Mouse (Mus musculus) T-cell, adult 2 months (primary cell): Measurements from ENCODE around the gene Il25.
"Not testable (repeated sequence)": the region's sequence is repeated elsewhere in the genome, so short reads cannot be mapped to it uniquely, and the experiment has no call there.

Experiments used
- DNase-seq: peaks from one replicate; pipeline ENCODE4 v3.0.0; 2022; ENCODE audit warnings: low spot score

Il25 gene

GRCm38 (mm10) chr14:54954474-54954873 lies 22.0 kb downstream of the Il25 start:
- DNase-seq: no peak

DNA sequence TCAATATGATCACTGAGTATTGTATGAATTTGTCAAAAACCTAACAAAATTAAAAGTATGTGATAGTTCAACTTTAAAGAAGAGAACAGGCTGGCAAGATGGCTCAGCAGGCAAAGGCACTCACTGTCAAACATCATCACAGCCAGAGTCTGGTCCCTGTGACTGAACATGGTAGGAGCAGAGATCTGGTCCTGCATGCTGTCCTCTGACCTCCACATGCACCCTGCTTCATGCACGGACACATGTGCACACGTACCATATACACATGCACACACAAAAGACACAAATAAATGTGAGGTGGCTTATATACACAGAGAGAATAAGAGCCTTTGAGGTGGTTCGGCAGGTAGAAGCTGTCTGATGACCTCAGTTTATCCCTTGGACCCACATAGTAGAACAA lies 23.0 kb downstream of the Il25 start:
- no peak for DNase-seq

GRCm38 (mm10) chr14:54956533-54956932 lies 24.0 kb downstream of the Il25 start:
- DNase-seq: no peak

- DNase-seq: no peak
These were observed 26.0 kb downstream of the Il25 start for GRCm38 (mm10) chr14:54958503-54958902.

GRCm38 (mm10) chr14:54959197-54959596 lies 26.7 kb downstream of the Il25 start:
- DNase-seq: no peak

- not testable (repeated sequence) for DNase-seq
These were observed 27.5 kb downstream of the Il25 start for GRCm38 (mm10) chr14:54959853-54960613.

- no peak for DNase-seq
These were observed 28.3 kb downstream of the Il25 start for GRCm38 (mm10) chr14:54960769-54961168.

- no peak for DNase-seq
These were observed 29.0 kb downstream of the Il25 start for GRCm38 (mm10) chr14:54961487-54961886.

- no peak for DNase-seq
These were observed 30.2 kb downstream of the Il25 start for GRCm38 (mm10) chr14:54962714-54963113.

DNA sequence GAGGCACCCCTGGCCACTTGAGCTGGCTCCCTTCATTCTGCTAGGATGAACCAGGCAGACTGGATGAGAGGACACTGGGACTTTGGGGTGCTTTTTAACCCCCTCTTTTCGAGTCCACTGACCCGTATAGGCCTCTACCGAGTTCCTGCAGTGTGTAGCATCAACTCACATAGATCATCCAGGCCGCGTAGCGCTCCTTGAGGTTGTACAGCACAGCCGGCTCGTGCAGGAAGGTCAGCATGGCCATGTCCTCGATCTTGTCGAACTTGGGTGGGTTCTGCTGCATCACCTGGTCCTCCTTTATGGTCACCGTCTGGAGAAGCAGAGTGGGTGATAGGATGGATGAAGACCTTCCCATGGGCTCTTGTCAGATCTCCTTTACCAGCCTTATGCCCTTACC lies 31.2 kb downstream of the Il25 start:
- no peak for DNase-seq

GRCm38 (mm10) chr14:54965044-54965443 lies 32.5 kb downstream of the Il25 start:
- DNase-seq: no peak

- DNase-seq: no peak
These were observed 33.1 kb downstream of the Il25 start for GRCm38 (mm10) chr14:54965631-54966030.

DNA sequence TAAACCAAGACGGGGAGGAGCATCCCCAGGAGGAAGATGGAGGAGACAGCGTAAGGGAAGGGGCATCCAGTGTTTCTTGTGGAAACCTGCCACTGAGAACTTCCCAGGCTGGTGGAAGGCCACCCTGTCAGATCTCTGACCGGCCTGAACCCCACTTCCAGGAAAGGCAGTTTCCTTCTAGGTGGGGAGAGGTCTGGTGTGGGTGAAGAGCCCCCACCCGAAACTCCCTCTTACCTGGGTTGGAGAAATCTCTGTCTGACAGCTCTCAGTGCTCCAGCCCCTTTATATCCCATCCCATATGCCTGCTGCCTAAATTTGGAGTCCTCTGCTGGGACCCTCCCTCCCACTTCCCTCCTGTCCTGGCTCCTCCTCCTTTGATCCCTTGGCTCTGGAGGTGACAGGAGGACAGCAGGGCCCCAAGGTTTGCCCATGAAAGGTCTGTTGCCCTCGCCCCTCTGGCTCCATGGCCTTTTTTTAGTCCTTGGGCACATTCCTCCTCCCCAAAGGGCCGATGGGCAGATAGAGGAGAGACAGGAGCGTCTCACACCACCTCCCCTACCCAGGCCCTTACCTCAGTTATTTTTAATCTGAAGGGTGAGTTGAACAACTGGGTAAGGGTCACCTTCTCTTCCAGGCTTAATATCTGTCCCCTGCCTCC lies 34.0 kb downstream of the Il25 start, which contains the start of gene Myh6:
Myh6 (minus strand) TSS at position 608 of the 658 bp plus-strand sequence.
- no peak for DNase-seq

DNA sequence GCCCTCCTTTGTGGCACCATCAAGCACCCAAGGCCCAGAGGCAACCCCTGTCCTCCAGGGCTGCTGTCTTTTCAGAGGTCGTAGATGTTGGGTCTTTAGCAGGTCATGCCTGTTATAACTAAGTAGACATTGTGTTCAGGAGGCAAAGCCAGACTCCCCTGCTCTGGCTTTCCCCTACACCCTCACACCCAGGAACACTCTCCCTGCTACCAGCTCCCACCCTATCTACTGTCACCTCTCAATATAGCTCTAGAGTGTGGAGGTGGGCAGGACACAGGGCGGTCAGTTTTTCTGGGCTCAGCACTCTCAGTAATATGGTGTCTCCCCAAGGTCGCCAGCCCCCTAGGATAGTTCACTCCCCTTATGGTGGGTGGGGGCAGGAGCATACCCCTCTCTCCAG lies 35.4 kb downstream of the Il25 start:
- DNase-seq: no peak

DNA sequence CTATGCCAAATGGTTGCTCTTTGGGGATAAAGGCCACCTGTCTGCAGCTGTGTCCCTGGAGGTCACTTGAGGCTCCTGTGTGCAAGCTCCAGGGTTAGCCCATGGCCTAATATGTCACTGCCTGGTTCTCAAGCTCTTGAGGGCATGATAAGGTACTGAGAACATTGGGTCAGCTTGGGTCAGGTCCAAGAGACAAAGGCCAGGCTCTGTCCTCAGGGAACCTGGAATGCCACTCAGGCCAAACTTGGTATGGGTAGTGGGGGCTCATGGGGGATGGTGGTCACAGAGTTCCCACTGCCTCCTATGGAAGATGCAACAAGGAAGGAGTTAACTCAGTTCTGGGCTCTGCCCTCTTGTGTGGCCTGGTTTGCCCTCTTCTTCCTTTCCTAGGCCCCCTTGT lies 35.8 kb downstream of the Il25 start:
- no peak for DNase-seq

DNA sequence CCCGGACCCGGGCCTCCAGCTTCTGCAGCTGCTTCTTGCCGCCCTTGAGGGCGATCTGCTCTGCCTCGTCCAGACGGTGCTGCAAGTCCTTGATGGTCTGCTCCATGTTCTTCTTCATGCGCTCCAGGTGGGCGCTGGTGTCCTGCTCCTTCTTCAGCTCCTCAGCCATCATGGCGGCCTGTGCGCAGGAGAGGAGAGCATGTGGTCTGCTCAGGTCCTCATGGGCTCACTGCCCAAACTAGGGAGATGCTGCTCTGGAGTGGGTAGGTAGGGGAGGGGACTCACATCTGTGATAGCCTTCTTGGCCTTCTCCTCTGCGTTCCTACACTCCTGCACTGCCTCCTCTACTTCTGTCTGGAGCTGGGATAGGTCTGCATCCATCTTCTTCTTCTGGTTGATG lies 40.3 kb downstream of the Il25 start:
- not testable (repeated sequence) for DNase-seq

DNA sequence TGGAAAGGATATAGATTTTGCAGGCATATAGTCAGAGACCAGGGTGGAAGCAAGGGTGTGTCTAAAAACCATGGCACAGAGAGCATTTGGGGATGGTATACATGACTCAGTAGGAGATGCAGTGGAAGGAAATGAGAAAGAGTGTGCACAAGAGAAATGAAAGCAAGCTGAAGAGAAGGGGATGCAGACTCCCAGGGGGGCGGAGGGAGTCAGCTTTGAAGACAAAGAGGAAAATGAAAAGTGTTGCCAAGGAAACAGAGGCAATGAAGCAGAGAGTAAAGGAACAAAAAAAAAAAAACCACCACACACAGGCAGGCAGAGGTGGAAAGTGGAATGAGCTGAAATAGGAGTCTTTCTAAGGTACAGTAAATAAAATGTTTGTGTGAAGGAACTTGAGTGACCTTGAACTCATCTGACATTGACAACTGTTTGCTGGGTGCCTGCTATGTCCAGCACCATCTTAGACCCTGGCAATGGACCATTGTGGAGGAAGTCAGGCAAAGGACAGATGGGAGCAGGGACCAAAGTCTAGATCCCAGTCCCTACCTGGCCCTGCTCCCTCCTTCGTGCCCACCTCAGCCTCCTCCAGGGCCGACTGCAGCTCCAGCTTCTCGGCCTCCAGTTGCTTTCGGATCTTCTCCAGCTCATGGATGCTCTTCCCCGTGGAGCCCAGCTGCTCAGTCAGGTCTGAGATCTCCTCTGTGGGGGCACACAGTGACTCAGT lies 41.7 kb downstream of the Il25 start:
- no peak for DNase-seq

DNA sequence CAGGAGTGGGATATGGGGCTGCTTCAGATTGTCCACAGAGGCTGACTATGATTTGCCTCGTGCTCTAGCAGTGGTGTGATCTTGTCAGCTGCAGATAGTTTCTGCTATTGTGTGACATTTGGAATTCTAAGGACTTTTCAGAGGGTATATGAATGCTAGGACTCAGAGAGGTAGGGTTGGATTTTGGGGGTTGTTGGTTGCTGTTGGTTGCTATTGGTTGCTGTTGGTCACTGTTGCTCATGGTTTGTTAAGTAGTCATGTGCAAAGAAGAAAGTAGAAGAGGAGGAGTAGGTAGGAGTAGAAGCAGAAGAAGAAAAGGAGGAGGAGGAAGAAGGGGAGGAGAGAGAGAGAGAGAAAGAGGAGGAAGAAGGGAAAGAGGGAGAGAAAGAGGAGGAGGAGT lies 44.1 kb downstream of the Il25 start, which contains the start of gene Gm17428:
Gm17428 (plus strand) TSS at position 301 of the 400 bp plus-strand sequence.
- DNase-seq: no peak

DNA sequence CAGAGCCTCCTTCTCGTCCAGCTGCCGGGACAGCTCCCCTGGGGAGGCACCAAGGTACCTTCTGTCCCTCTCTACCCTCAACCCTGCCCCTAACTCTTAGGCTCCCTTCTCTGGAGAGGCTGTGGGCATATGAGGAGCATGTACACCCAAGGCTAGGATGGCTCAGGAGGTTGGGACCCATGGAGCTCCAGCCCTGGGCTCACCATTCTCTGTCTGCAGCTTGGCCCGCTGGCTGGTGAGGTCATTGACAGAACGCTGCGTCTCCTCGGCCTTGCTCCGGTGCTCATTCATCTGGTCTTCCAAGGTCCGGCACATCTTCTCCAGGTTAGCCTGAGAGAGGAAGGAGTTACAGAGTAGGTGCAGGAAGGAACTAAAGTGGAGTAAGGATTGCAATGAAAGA lies 46.2 kb downstream of the Il25 start:
- no peak for DNase-seq

DNA sequence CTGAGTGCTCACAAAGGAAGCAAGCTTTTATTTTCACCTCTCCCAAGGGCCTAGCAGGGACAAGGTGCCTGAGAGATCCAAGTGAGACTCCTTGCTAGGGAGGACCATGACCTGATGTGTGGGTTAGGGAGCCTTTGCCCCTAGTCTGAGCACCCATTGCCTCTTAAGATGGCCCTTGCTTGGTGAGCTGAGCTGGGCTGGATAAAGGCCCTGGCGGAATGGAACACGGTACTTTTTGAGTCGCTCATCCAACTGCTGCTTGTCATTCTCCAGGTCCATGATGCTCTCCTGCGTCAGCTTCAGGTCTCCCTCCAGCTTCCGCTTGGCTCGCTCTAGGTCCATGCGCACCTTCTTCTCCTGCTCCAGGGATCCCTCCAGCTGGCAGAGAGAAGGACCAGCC lies 49.4 kb downstream of the Il25 start:
- no peak for DNase-seq
